Mouse (Mus musculus) embryo, embryonic 11 days (tissue): ENCODE results near the gene Pex26.

Experiments used
- DNase-seq: peaks from one replicate; pipeline ENCODE4 v3.0.0-alpha.2; 2015

The Pex26 gene

GRCm38 (mm10) chr6:121167381-121167975, 16.0 kb upstream of the Pex26 start:
- DNase-seq = peak; percentile 31

GRCm38 (mm10) chr6:121171102-121171501, 12.4 kb upstream of the Pex26 start:
- DNase-seq = no peak

- no peak for DNase-seq
Measured at GRCm38 (mm10) chr6:121173471-121173870, 10.0 kb upstream of the Pex26 start.

- DNase-seq = no peak
Measured at GRCm38 (mm10) chr6:121174761-121175160, 8.7 kb upstream of the Pex26 start.

- no peak for DNase-seq
Measured at GRCm38 (mm10) chr6:121176011-121176730, 7.3 kb upstream of the Pex26 start.

- DNase-seq = no peak
Measured at GRCm38 (mm10) chr6:121176731-121177098, 6.8 kb upstream of the Pex26 start.

GRCm38 (mm10) chr6:121177118-121177708, 6.3 kb upstream of the Pex26 start:
- no peak for DNase-seq

- DNase-seq = peak; percentile 78
Measured at GRCm38 (mm10) chr6:121178700-121179358, 4.6 kb upstream of the Pex26 start.

GRCm38 (mm10) chr6:121179846-121180245, 3.6 kb upstream of the Pex26 start:
- DNase-seq = no peak

- peak; percentile 77 for DNase-seq
Measured at GRCm38 (mm10) chr6:121184198-121185140, 1.0 kb downstream of the Pex26 start.

GRCm38 (mm10) chr6:121185232-121185631, 1.8 kb downstream of the Pex26 start:
- DNase-seq = no peak

- no peak for DNase-seq
Measured at GRCm38 (mm10) chr6:121191261-121192009, 8.0 kb downstream of the Pex26 start.

- no peak for DNase-seq
Measured at GRCm38 (mm10) chr6:121194061-121194955, 10.8 kb downstream of the Pex26 start.

- DNase-seq = no peak
Measured at GRCm38 (mm10) chr6:121194956-121195731, 11.7 kb downstream of the Pex26 start.

GRCm38 (mm10) chr6:121197807-121198365, 14.4 kb downstream of the Pex26 start:
- DNase-seq = peak; percentile 61

GRCm38 (mm10) chr6:121200458-121200857, 17.0 kb downstream of the Pex26 start:
- DNase-seq = no peak

GRCm38 (mm10) chr6:121202026-121202425, 18.6 kb downstream of the Pex26 start:
- DNase-seq = no peak

GRCm38 (mm10) chr6:121206481-121206880, 23.0 kb downstream of the Pex26 start:
- no peak for DNase-seq

GRCm38 (mm10) chr6:121209584-121209983, 26.1 kb downstream of the Pex26 start:
- DNase-seq = no peak
